Mouse (Mus musculus) ovary, postnatal 10 days (tissue): ENCODE measurements around the gene Crhr1.
A peak's percentile ranks its signal among the peaks of the same experiment; 100 is the strongest.

ENCODE experiments used
- DNase-seq: peaks from one replicate; pipeline ENCODE4 v3.0.0; 2022; ENCODE audit warnings: low spot score

The Crhr1 gene

GRCm38 (mm10) chr11:104132580-104133441 is at the start of gene Crhr1:
Crhr1 (plus strand) TSS chr11:104132855.
- no peak for DNase-seq

- no peak for DNase-seq
Measured at GRCm38 (mm10) chr11:104083248-104083647, 49.4 kb upstream of the Crhr1 start.

- no peak for DNase-seq
Measured at GRCm38 (mm10) chr11:104083716-104084115, 48.9 kb upstream of the Crhr1 start.

- DNase-seq: no peak
Measured at GRCm38 (mm10) chr11:104088519-104088918, 44.1 kb upstream of the Crhr1 start.

GRCm38 (mm10) chr11:104090769-104091168 is 41.9 kb upstream of the Crhr1 start:
- DNase-seq: no peak

GRCm38 (mm10) chr11:104095151-104095550 is 37.5 kb upstream of the Crhr1 start:
- DNase-seq: no peak

- DNase-seq: no peak
Measured at GRCm38 (mm10) chr11:104096536-104096935, 36.1 kb upstream of the Crhr1 start.

GRCm38 (mm10) chr11:104099542-104099941 is 33.1 kb upstream of the Crhr1 start:
- DNase-seq: no peak

GRCm38 (mm10) chr11:104102641-104103040 is 30.0 kb upstream of the Crhr1 start:
- no peak for DNase-seq

GRCm38 (mm10) chr11:104106329-104106728 is 26.3 kb upstream of the Crhr1 start:
- no peak for DNase-seq

GRCm38 (mm10) chr11:104106969-104107368 is 25.7 kb upstream of the Crhr1 start:
- DNase-seq: no peak

GRCm38 (mm10) chr11:104110366-104110765 is 22.3 kb upstream of the Crhr1 start:
- DNase-seq: no peak

GRCm38 (mm10) chr11:104111851-104112250 is 20.8 kb upstream of the Crhr1 start:
- no peak for DNase-seq

GRCm38 (mm10) chr11:104113699-104114098 is 19.0 kb upstream of the Crhr1 start:
- DNase-seq: no peak

- DNase-seq: peak; percentile 74
Measured at GRCm38 (mm10) chr11:104114690-104115089, 18.0 kb upstream of the Crhr1 start.

- DNase-seq: no peak
Measured at GRCm38 (mm10) chr11:104118356-104118755, 14.3 kb upstream of the Crhr1 start.

- no peak for DNase-seq
Measured at GRCm38 (mm10) chr11:104122966-104123365, 9.7 kb upstream of the Crhr1 start.

GRCm38 (mm10) chr11:104123479-104123878 is 9.2 kb upstream of the Crhr1 start:
- DNase-seq: no peak

GRCm38 (mm10) chr11:104124582-104124981 is 8.1 kb upstream of the Crhr1 start:
- no peak for DNase-seq

- no peak for DNase-seq
Measured at GRCm38 (mm10) chr11:104129466-104129865, 3.2 kb upstream of the Crhr1 start.

- DNase-seq: no peak
Measured at GRCm38 (mm10) chr11:104130721-104131647, 1.7 kb upstream of the Crhr1 start.

- peak; percentile 5 for DNase-seq
Measured at GRCm38 (mm10) chr11:104131756-104132155, 899 bp upstream of the Crhr1 start.
